Mouse (Mus musculus) left cerebral cortex, adult 11 months (tissue): ENCODE measurements around the gene Vps52.
"Not testable (repeated sequence)": the region's sequence is repeated elsewhere in the genome, so short reads cannot be mapped to it uniquely, and the experiment has no call there.

Experiments used
- DNase-seq: peaks from one replicate; pipeline ENCODE4 v3.0.0; 2022; ENCODE audit warnings: low spot score

The Vps52 gene

GRCm38 (mm10) chr17:33943454-33943853 lies 12.2 kb upstream of the Vps52 start:
- no peak for DNase-seq

- no peak for DNase-seq
Measured at GRCm38 (mm10) chr17:33947430-33948089, 8.1 kb upstream of the Vps52 start.

- no peak for DNase-seq
Measured at GRCm38 (mm10) chr17:33948090-33948904, 7.3 kb upstream of the Vps52 start.

GRCm38 (mm10) chr17:33948905-33949537 lies 6.6 kb upstream of the Vps52 start:
- DNase-seq = no peak

- DNase-seq = no peak
Measured at GRCm38 (mm10) chr17:33950131-33950625, 5.4 kb upstream of the Vps52 start.

GRCm38 (mm10) chr17:33951021-33951946 lies 4.3 kb upstream of the Vps52 start, which contains the start of gene B3galt4:
B3galt4 (minus strand) TSS chr17:33951488.
- DNase-seq = no peak

GRCm38 (mm10) chr17:33952015-33952414 lies 3.6 kb upstream of the Vps52 start:
- not testable (repeated sequence) for DNase-seq

- DNase-seq = no peak
Measured at GRCm38 (mm10) chr17:33952879-33953278, 2.7 kb upstream of the Vps52 start.

- no peak for DNase-seq
Measured at GRCm38 (mm10) chr17:33953310-33953709, 2.3 kb upstream of the Vps52 start.

- DNase-seq = no peak
Measured at GRCm38 (mm10) chr17:33953961-33954565, 1.5 kb upstream of the Vps52 start.

GRCm38 (mm10) chr17:33954646-33955554 lies 712 bp upstream of the Vps52 start:
- DNase-seq = no peak

GRCm38 (mm10) chr17:33956336-33956735 lies 724 bp downstream of the Vps52 start:
- no peak for DNase-seq

- DNase-seq = no peak
Measured at GRCm38 (mm10) chr17:33957493-33957892, 1.9 kb downstream of the Vps52 start.

GRCm38 (mm10) chr17:33958451-33958850 lies 2.8 kb downstream of the Vps52 start:
- DNase-seq = no peak

- DNase-seq = no peak
Measured at GRCm38 (mm10) chr17:33959135-33959534, 3.5 kb downstream of the Vps52 start.

GRCm38 (mm10) chr17:33959948-33960347 lies 4.3 kb downstream of the Vps52 start:
- no peak for DNase-seq

- DNase-seq = no peak
Measured at GRCm38 (mm10) chr17:33962876-33963275, 7.3 kb downstream of the Vps52 start.

- no peak for DNase-seq
Measured at GRCm38 (mm10) chr17:33965082-33965845, 9.7 kb downstream of the Vps52 start.

GRCm38 (mm10) chr17:33965846-33966550 lies 10.4 kb downstream of the Vps52 start:
- DNase-seq = no peak
